Mouse (Mus musculus) small intestine, adult 2 months (tissue): ENCODE results near the gene Lhx1. TPM values are rescaled to one million over a fixed set of nuclear protein-coding genes. Genes with fewer than 3 reads are reported as not detected.

Source experiments
- H3K27ac ChIP-seq: fragments of 200-500 bp; 2 replicates; pipeline ENCODE4 v1.5.1; 2012; ENCODE audit warnings: low read depth, low read length, control low read depth, inconsistent platforms; ENCODE audit not compliant: insufficient read depth
- H3K27me3 ChIP-seq: fragments of 200-500 bp; 2 replicates; pipeline ENCODE4 v1.6.1; 2012; ENCODE audit warnings: mild to moderate bottlenecking, moderate library complexity, low read length, inconsistent platforms; ENCODE audit not compliant: control insufficient read depth, insufficient read depth
- H3K36me3 ChIP-seq: fragments of 200-500 bp; 2 replicates; pipeline ENCODE4 v1.6.1; 2012; ENCODE audit warnings: mild to moderate bottlenecking, low read length, control low read depth, inconsistent platforms; ENCODE audit not compliant: control insufficient read depth, insufficient read depth
- H3K4me1 ChIP-seq: fragments of 200-500 bp; 2 replicates; pipeline ENCODE4 v1.6.1; 2012; ENCODE audit warnings: low read length, inconsistent platforms, mixed read lengths; ENCODE audit not compliant: control insufficient read depth, insufficient read depth, insufficient read length
- H3K4me3 ChIP-seq: fragments of 200-500 bp; 2 replicates; pipeline ENCODE4 v1.5.1; 2012; ENCODE audit warnings: low read depth, mild to moderate bottlenecking, control low read depth, inconsistent platforms, low read length, moderate library complexity
- CTCF ChIP-seq: fragments of 200-500 bp; IDR thresholded peaks from 2 replicates; pipeline ENCODE4 v1.5.1; 2012; ENCODE audit warnings: low read depth, mild to moderate bottlenecking, control low read depth, inconsistent platforms, low read length, moderate library complexity, mixed read lengths; ENCODE audit not compliant: insufficient replicate concordance, insufficient read length; ENCODE audit errors: extremely low read depth
- POLR2A ChIP-seq: fragments of 200-500 bp; IDR thresholded peaks from 2 replicates; pipeline ENCODE4 v1.6.1; 2012; ENCODE audit warnings: low read depth, mild to moderate bottlenecking, control low read depth, inconsistent platforms, low read length, moderate library complexity
- WGBS: fragments of 180-500 bp; shearing (Covaris S2); methylation state at CpG from one replicate; pipeline ENCODE4 v1.1.7; 2018; 5-methylcytosine and 5-hydroxymethylcytosine counted together
- polyA plus RNA-seq: library from polyadenylated mRNA; depleted of rRNA; stranded (reverse); fragments of >200 nt; gene quantifications from 2 replicates; pipeline ENCODE4 v1.2.3, GENCODE M21; 2012

The Lhx1 gene
- polyA plus RNA-seq, 1 experiment: 0.49 TPM

DNA sequence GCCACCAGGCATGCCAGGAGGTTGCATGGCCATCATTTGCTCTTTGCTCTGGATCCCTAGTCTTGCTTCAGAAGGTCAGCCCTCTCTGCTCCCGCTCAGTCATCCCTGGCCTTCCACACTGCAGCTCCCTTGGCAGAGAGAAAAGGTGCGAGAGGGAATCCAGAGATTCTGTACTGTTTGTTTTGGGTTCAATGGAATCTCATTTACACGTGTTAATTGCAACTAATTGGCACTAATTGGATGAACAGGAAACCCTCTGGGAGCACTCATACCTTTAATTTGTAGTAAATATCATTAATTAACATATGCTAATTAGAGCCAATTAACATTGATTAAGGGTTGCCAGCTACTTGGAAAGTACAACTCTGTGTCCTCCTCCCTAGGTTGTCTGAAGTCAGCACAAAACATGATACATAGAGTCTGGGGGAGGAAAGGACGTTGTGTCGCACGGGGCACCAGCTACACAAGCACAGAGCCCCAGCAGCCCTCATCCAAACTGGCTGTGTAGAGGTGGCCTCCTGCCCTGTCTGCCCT lies 24.0 kb upstream of the Lhx1 start:
- no peaks in the 10 kb centered on the region for H3K36me3 ChIP-seq
- TF ChIP-seq POLR2A (no peak), CTCF (no peak)
- no peak overlapping the region for H3K27ac ChIP-seq
- 69% methylated on average over 6 of the region's 6 CpGs for WGBS
- H3K4me3 ChIP-seq: no peak overlapping the region
- H3K4me1 ChIP-seq: no peaks in the 10 kb centered on the region
- no peaks in the 10 kb centered on the region for H3K27me3 ChIP-seq

GRCm38 (mm10) chr11:84548293-84548692 lies 23.0 kb upstream of the Lhx1 start:
- TF ChIP-seq POLR2A (no peak), CTCF (no peak)
- Histone ChIP-seq H3K27ac (no peak overlapping the region), H3K4me3 (no peak overlapping the region), H3K4me1 (no peaks in the 10 kb centered on the region), H3K27me3 (no peaks in the 10 kb centered on the region), H3K36me3 (no peaks in the 10 kb centered on the region)
- WGBS: 38% methylated on average over 2 of the region's 2 CpGs

DNA sequence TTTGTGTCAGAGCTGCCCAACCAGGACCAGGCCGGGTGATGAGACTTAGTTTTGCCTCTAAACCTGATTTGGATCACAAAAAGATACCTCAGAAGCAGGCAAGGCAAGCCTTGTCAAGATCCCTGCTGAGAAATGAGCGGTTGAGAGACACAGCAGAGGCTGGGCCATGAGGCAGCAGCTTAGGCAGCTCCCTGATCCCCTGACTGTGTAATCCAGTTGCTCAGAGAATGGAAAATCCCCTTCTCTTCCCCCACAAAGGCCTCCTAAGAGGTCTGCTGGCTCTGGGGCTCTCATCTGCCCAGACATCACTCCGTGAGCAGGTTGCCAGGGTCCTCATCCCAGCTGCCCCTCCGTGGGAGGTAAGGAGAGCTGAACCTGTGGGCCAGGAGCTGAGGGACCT lies 14.6 kb upstream of the Lhx1 start:
- 52% methylated on average over 4 of the region's 4 CpGs for WGBS
- Histone ChIP-seq H3K36me3 (no peaks in the 10 kb centered on the region), H3K27ac (no peak overlapping the region), H3K4me1 (0 out of 2 replicates have a peak, but pooled peaks cover 3% of the 10 kb centered on the region), H3K4me3 (no peak overlapping the region), H3K27me3 (no peaks in the 10 kb centered on the region)
- TF ChIP-seq POLR2A: no peak
- no peak for TF ChIP-seq CTCF

DNA sequence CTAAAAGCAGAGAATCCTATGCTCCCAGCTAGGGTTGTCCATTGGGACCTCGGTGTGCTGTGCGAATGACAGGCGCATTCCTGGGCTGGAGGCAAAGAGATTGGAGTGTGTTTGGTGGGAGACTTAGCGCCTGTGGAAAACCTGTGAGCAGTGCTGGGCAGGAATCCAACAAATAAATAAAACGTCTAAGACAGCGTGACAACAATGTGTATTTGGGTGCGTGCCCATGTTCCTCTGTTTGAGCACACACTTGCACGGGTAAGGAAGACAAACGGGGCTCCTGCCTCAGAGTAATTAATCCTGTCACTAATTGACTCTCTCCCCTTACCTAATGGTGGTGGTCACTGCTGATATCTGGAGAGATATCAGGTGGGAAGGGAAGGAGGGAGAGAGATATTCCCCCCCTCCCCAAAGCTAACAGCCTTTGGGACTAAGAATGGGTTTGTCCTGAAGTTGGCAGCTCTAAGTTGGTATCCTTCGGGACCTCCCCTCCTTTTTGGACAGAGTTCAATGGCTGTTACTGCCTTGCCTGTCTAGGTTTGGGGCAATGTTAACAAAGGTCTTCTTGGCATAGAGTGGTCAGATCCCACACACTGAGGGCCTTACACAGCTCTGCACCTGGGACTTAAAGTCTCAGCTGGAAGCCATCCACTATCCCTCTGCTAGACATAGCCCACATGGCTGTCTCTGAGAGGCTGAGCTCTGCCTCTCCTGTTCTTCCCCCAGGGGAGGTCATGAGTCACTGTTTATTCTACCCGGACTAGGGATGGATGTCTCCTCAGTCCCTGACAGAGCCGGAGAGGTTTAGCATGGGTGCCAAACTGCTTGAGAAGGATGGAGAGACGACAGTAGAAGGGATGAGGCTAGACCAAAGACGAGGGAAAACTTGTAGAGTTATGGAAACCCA lies 4.7 kb upstream of the Lhx1 start:
- H3K27me3 ChIP-seq: peaks cover 56% of the 10 kb centered on the region
- H3K27ac ChIP-seq: no peak overlapping the region
- WGBS: 13% methylated on average over 14 of the region's 14 CpGs
- no peak overlapping the region for H3K4me3 ChIP-seq
- peaks cover 9% of the 10 kb centered on the region; the same call in 1 of the 2 replicates for H3K4me1 ChIP-seq
- no peak for TF ChIP-seq CTCF
- TF ChIP-seq POLR2A: no peak
- no peaks in the 10 kb centered on the region for H3K36me3 ChIP-seq

DNA sequence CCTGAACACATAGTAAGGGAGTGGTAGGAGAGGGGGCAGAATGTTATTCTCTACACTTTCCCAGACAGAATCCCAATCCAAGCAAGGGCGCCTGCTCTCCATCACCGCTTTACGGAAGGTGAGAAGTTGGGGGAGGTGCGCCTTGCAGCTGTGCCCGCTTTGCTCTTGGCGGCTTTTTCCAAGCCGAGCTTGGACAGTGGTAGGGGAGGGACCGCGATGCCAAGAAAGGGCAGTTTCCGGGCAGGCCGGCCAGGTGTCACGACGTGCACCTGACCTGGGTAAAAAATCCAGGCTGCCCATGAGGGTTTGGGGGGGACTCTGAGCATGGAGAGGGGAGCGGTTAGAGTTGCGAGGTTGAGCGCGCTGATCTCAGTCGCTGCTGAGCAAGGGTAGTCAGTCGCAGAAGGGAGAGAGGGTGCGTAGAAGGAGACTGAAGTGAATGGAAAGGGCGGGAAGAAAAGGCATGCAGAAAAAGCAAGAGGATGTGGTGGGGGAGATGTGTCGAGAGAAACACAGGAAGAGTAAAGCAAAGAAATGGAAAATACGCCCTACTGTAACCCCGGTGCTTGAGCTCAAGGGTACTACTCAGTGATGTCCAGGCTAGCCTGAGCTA lies 3.9 kb upstream of the Lhx1 start:
- Histone ChIP-seq H3K27ac (no peak overlapping the region), H3K36me3 (no peaks in the 10 kb centered on the region), H3K4me3 (no peak overlapping the region), H3K27me3 (peaks cover 64% of the 10 kb centered on the region), H3K4me1 (peaks cover 11% of the 10 kb centered on the region; the same call in 1 of the 2 replicates)
- 10% methylated on average over 24 of the region's 24 CpGs for WGBS
- TF ChIP-seq CTCF (no peak), POLR2A (no peak)

GRCm38 (mm10) chr11:84526976-84527860 lies 1.9 kb upstream of the Lhx1 start:
- Histone ChIP-seq H3K27me3 (peaks cover 84% of the 10 kb centered on the region), H3K27ac (no peak overlapping the region), H3K4me1 (peaks cover 14% of the 10 kb centered on the region), H3K36me3 (no peaks in the 10 kb centered on the region), H3K4me3 (no peak overlapping the region)
- TF ChIP-seq CTCF (no peak), POLR2A (no peak)
- WGBS: 22% methylated on average over 29 of the region's 29 CpGs
